Mouse (Mus musculus) liver, postnatal 0 days (tissue): Measurements from ENCODE around the gene Chst14. TPM values are rescaled to one million over a fixed set of nuclear protein-coding genes. Genes with fewer than 3 reads are reported as not detected.

ENCODE experiments used
- ATAC-seq: fragments of 200-750 bp; cut with Nextera tagmentation; 2 replicates; pipeline ENCODE4 v1.8.0; 2017; ENCODE audit warnings: mild to moderate bottlenecking, moderate library complexity
- DNase-seq: peaks from one replicate; pipeline ENCODE4 v3.0.0-alpha.2; 2016
- H3K27ac ChIP-seq: fragments of 300-500 bp; sonication (generic); 2 replicates; pipeline ENCODE4 v1.5.1; 2014; ENCODE audit warnings: antibody characterized with exemption, moderate library complexity, mild to moderate bottlenecking, low read depth
- H3K27me3 ChIP-seq: fragments of 300-500 bp; sonication (generic); 2 replicates; pipeline ENCODE4 v1.6.1; 2014; ENCODE audit warnings: low read length, control low read depth, mixed read lengths; ENCODE audit not compliant: insufficient read depth
- H3K36me3 ChIP-seq: fragments of 300-500 bp; sonication (generic); replicated peaks from 2 replicates; pipeline ENCODE4 v1.6.1; 2014; ENCODE audit warnings: mild to moderate bottlenecking, control low read depth, low read length, moderate library complexity, mixed read lengths; ENCODE audit not compliant: insufficient read depth
- H3K4me1 ChIP-seq: fragments of 300-500 bp; sonication (generic); 2 replicates; pipeline ENCODE4 v1.6.1; 2014; ENCODE audit warnings: antibody characterized with exemption, mild to moderate bottlenecking, control low read depth; ENCODE audit not compliant: insufficient read depth
- H3K4me2 ChIP-seq: fragments of 300-500 bp; sonication (generic); 2 replicates; pipeline ENCODE4 v1.6.1; 2014; ENCODE audit warnings: low read depth, mild to moderate bottlenecking, low read length, moderate library complexity, mixed read lengths
- H3K4me3 ChIP-seq: fragments of 300-500 bp; sonication (generic); 2 replicates; pipeline ENCODE4 v1.5.1; 2014; ENCODE audit warnings: low read depth, low read length
- H3K9ac ChIP-seq: fragments of 300-500 bp; sonication (generic); replicated peaks from 2 replicates; pipeline ENCODE4 v1.6.1; 2014; ENCODE audit warnings: mild to moderate bottlenecking, moderate library complexity
- H3K9me3 ChIP-seq: fragments of 300-500 bp; sonication (generic); 2 replicates; pipeline ENCODE4 v1.6.1; 2016; ENCODE audit warnings: mild to moderate bottlenecking, control low read depth, low read length, mixed read lengths
- CTCF ChIP-seq: sonication (generic); IDR thresholded peaks from 2 replicates; pipeline ENCODE4 v1.5.1; 2016; ENCODE audit warnings: antibody characterized with exemption, low read depth
- EP300 ChIP-seq: IDR thresholded peaks from 2 replicates; pipeline ENCODE4 v1.6.1; 2016; ENCODE audit warnings: antibody characterized with exemption, low read depth, mild to moderate bottlenecking
- WGBS: fragments of 180-500 bp; shearing (Covaris S2); extraction: QIAGEN DNeasy Blood & Tissue Kit; methylation state at CpG from one replicate; pipeline ENCODE4 v1.1.7; 2014; ENCODE audit not compliant: insufficient replicate concordance; 5-methylcytosine and 5-hydroxymethylcytosine counted together
- polyA plus RNA-seq: library from polyadenylated mRNA; unstranded; fragments of >200 nt; fragmentation: Nextera tagmentation; extraction: Ambion mirVana; gene quantifications from 2 replicates; pipeline ENCODE4 v1.2.1, GENCODE M21; 2015

The Chst14 gene
- 4.0 and 4.5 TPM in 2 replicates for polyA plus RNA-seq

DNA sequence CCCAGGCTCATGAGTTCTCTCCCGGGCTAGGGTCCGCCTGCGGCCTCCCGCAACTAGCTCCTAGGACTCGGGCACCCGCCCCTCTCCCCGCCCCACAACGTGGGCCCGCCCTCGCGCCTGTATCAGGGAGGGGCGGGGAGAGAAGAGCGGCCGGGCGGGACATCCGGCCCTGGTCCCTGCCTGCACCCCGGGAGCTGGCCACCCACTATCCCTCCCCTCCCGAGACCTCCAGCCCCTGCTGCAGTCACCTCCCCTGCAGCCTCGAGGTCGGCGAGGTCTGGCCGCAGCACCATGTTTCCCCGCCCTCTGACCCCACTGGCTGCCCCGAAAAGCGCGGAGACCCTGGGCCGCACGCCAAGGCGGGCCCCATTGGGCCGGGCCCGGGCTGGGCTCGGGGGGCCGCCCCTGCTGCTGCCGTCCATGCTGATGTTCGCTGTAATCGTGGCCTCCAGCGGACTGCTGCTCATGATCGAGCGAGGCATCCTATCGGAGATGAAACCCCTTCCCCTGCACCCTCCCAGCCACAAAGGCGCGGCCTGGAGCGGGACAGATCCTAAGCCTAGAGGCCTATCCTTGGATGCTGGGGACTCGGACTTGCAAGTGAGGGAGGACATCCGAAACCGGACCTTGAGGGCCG is at the start of gene Chst14:
Chst14 (plus strand) TSS at position 136 of the 637 bp plus-strand sequence.
- Histone ChIP-seq H3K27me3 (no peaks in the 10 kb centered on the region), H3K36me3 (peaks cover 21% of the 10 kb centered on the region), H3K4me3 (peak within 1 kb of the TSS; percentile 85), H3K4me2 (peak within 1 kb of the TSS; percentile 100), H3K27ac (peak within 1 kb of the TSS; percentile 49), H3K9me3 (no peaks in the 10 kb centered on the region), H3K4me1 (peaks cover 24% of the 10 kb centered on the region), H3K9ac (peak within 1 kb of the TSS; percentile 72)
- ATAC-seq: peak; percentile 91
- 0% methylated on average over 34 of the region's 47 CpGs for WGBS
- peak; percentile 84 for DNase-seq
- TF ChIP-seq EP300: no peak
- no peak for TF ChIP-seq CTCF

DNA sequence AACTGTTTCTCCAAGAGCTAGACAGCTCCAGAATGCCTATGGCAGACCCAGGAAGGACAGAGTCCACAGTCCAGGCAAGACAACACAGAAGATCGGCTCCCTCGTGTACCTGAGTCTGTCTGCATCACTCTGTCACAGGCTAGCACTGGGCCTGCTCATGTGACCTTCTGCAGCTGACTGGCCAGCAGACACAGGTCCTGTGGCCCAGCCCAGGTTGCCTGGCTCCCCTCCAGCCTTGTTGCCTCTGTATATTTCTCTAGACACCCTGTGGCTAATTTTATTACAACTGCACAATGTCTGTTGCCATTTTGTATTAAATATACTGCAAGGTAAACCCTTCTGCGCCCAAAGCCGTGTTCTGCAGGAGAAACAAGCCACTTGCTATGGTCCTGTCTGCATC is 45.3 kb upstream of the Chst14 start:
- Histone ChIP-seq H3K27ac (no peak overlapping the region), H3K9me3 (no peaks in the 10 kb centered on the region), H3K9ac (no peak overlapping the region), H3K4me3 (no peak overlapping the region), H3K4me1 (peaks cover 12% of the 10 kb centered on the region), H3K4me2 (no peak overlapping the region), H3K27me3 (peaks cover 2% of the 10 kb centered on the region; the same call in 1 of the 2 replicates), H3K36me3 (peaks cover 24% of the 10 kb centered on the region)
- no peak for TF ChIP-seq EP300
- no peak for TF ChIP-seq CTCF
- DNase-seq (no peak), ATAC-seq (no peak)
- 75% methylated on average over 4 of the region's 4 CpGs for WGBS

DNA sequence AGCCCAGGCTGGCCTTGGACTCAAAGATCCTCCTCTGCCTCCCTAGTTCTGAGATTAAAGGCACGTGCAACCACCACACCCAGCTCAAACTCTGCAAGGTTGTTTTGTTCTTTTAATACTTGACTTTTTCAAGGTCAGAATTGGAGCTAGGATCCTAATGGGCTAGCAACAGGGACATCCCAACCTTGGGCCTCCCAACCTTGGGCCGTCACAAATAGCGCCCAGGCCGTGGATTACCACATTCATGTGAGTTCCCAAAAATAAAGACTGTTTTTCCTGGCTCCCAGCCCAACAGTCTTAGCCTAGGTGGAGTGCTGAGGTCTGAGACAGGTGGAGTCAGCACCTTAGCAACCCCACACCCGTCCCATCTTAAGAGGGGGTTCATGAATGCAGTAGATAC is 44.3 kb upstream of the Chst14 start:
- no peak for ATAC-seq
- WGBS: 67% methylated on average over 5 of the region's 5 CpGs
- Histone ChIP-seq H3K4me2 (no peak overlapping the region), H3K27me3 (peaks cover 2% of the 10 kb centered on the region; the same call in 1 of the 2 replicates), H3K9ac (no peak overlapping the region), H3K4me3 (no peak overlapping the region), H3K9me3 (no peaks in the 10 kb centered on the region), H3K27ac (no peak overlapping the region), H3K36me3 (peaks cover 16% of the 10 kb centered on the region), H3K4me1 (peaks cover 14% of the 10 kb centered on the region)
- TF ChIP-seq CTCF (no peak), EP300 (no peak)
- DNase-seq: no peak

DNA sequence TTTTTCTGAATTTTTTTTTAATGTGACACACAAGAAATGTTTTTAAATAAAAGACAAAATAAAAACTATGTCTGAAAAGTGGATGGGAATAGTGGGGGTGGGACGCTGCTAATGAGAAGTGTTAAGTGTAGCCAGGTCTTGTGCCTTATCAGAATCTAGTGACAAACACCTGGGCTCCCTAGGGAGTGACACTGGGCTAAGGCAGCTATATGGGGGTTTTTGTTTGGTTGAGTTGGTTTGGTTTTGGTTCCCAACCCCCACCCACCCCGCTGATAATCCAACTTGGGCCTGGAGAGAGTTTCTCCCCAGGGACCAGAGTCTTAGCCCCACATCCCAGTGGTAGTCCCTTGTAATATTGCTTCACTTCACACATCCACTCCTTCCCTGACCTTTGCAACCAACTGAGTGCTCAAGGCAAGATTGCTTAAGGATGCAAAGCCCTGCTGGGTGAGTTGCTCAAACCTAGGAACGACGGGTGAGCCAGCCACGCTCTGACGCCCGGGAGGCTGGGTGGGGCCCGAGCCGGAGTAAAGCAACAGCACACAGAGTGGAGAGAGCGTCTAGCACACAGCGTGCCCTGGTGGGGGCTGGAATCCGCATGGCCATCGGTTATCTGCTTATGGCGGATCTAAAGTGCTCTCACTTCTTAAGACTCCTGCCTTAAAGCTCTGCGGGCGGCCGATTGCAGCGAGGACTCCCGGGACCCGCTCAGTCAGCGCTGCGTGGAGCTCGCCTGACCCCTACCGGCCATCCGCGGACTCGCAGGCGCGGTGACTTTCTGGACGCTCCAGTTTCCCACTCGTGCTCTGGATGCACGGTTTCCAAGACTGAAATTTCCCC is 43.2 kb upstream of the Chst14 start:
- Histone ChIP-seq H3K4me1 (peaks cover 21% of the 10 kb centered on the region), H3K9ac (no peak overlapping the region), H3K4me2 (peak overlapping the region; percentile 76), H3K27ac (no peak overlapping the region), H3K4me3 (peak overlapping the region; percentile 44), H3K9me3 (no peaks in the 10 kb centered on the region), H3K36me3 (peaks cover 6% of the 10 kb centered on the region; the same call in 1 of the 2 replicates), H3K27me3 (peaks cover 2% of the 10 kb centered on the region; the same call in 1 of the 2 replicates)
- ATAC-seq (peak; percentile 61), DNase-seq (peak; percentile 90)
- TF ChIP-seq EP300 (peak; percentile 36; the same call in 1 of the 2 replicates), CTCF (peak; percentile 100)
- WGBS: 3% methylated on average over 32 of the region's 32 CpGs

DNA sequence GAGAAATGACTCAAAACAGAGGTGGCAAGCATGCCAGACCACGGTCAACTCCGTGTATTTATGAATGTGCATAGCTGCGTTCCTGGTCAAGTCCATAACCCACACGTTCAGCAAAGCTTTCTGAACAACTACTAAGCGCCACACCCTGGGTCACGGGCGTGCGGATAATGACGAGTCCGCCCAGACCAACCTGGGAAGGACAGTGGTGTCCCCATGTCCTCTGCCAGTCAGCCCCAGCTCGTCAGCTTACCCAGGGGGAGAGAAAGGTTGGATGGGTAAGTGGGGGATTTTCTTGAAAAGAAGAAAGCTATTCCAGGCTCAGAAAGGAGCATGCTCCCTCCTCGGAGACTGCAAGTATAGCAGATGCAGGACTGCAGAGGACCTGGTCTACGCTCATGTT is 38.9 kb upstream of the Chst14 start:
- peak; percentile 37 for ATAC-seq
- peak overlapping the region; percentile 39; the same call in 1 of the 2 replicates for H3K9ac ChIP-seq
- peak overlapping the region; percentile 32; the same call in 1 of the 2 replicates for H3K4me3 ChIP-seq
- H3K9me3 ChIP-seq: no peaks in the 10 kb centered on the region
- DNase-seq: no peak
- peaks cover 2% of the 10 kb centered on the region; the same call in 1 of the 2 replicates for H3K27me3 ChIP-seq
- peak overlapping the region; percentile 61 for H3K27ac ChIP-seq
- TF ChIP-seq CTCF (no peak), EP300 (no peak)
- 46% methylated on average over 13 of the region's 13 CpGs for WGBS
- H3K4me2 ChIP-seq: peak overlapping the region; percentile 72
- peaks cover 26% of the 10 kb centered on the region for H3K4me1 ChIP-seq
- H3K36me3 ChIP-seq: no peaks in the 10 kb centered on the region
